Mouse (Mus musculus) testis, adult 2 months (tissue): ENCODE measurements around the gene Fam204a.

Experiments
- CTCF ChIP-seq: fragments of 200-500 bp; IDR thresholded peaks from 2 replicates; pipeline ENCODE4 v1.5.1; 2012; ENCODE audit warnings: low read depth, mild to moderate bottlenecking, inconsistent platforms, low read length, moderate library complexity; ENCODE audit not compliant: control insufficient read depth, insufficient read depth, insufficient replicate concordance
- POLR2A ChIP-seq: fragments of 200-500 bp; IDR thresholded peaks from 2 replicates; pipeline ENCODE4 v1.6.1; 2012; ENCODE audit warnings: low read depth, mild to moderate bottlenecking, inconsistent platforms, low read length, moderate library complexity; ENCODE audit not compliant: control insufficient read depth

GRCm38 (mm10) chr19:60200294-60200693, 26.2 kb downstream of the Fam204a start:
- TF ChIP-seq POLR2A (no peak), CTCF (no peak)
